Mouse (Mus musculus) cortical plate, adult 2 months (tissue): ENCODE measurements at regions not wholly inside any gene's neighbourhood (a gene's known extent, or its start where the extent isn't known, plus 50 kb on each side); places are given as distances from the start of the nearest gene placed in this dataset.

Source experiments
- CTCF ChIP-seq: fragments of 200-500 bp; IDR thresholded peaks from 2 replicates; pipeline ENCODE4 v1.5.1; 2011; ENCODE audit warnings: mild to moderate bottlenecking, control low read depth, low read length; ENCODE audit not compliant: insufficient read depth; ENCODE audit errors: extremely low read depth
- POLR2A ChIP-seq: fragments of 200-500 bp; IDR thresholded peaks from 2 replicates; pipeline ENCODE4 v1.6.1; 2011; ENCODE audit warnings: mild to moderate bottlenecking, low read length, control low read depth; ENCODE audit not compliant: insufficient read depth; ENCODE audit errors: extremely low read depth

- TF ChIP-seq CTCF (no peak), POLR2A (no peak)
Observed at GRCm38 (mm10) chr3:34322527-34323210, 241.5 kb upstream of the Dnajc19 start.
